Mouse (Mus musculus) gastrocnemius, adult 2 months (tissue): Measurements from ENCODE around the gene Ilf3. TPM values are rescaled to one million over a fixed set of nuclear protein-coding genes. Genes with fewer than 3 reads are reported as not detected.
A peak's percentile ranks its signal among the peaks of the same experiment; 100 is the strongest.

Experiments used
- DNase-seq: peaks from one replicate; pipeline ENCODE4 v3.0.0; 2022
- H3K27ac ChIP-seq: fragments of 200-600 bp; 2 replicates; pipeline ENCODE4 v1.8.1; 2022; ENCODE audit warnings: mild to moderate bottlenecking
- H3K4me3 ChIP-seq: fragments of 200-600 bp; 2 replicates; pipeline ENCODE4 v1.8.1; 2022; ENCODE audit warnings: mild to moderate bottlenecking, moderate library complexity
- CTCF ChIP-seq: fragments of 200-600 bp; IDR thresholded peaks from 2 replicates; pipeline ENCODE4 v1.8.1; 2022; ENCODE audit warnings: antibody characterized with exemption, mild to moderate bottlenecking, moderate library complexity
- intact Hi-C: fragments of 180-260 bp; cut with DNase I; formaldehyde crosslinking; loops from one replicate; pipeline ENCODE4 v1.15.1; 2025
- total RNA-seq, 2 experiments: library from RNA; stranded (reverse); gene quantifications; 2 replicates each; pipeline ENCODE4 v1.2.3; 2021

The Ilf3 gene
- total RNA-seq, 2 experiments from 2014 or later: 21.2 to 25.2 TPM

DNA sequence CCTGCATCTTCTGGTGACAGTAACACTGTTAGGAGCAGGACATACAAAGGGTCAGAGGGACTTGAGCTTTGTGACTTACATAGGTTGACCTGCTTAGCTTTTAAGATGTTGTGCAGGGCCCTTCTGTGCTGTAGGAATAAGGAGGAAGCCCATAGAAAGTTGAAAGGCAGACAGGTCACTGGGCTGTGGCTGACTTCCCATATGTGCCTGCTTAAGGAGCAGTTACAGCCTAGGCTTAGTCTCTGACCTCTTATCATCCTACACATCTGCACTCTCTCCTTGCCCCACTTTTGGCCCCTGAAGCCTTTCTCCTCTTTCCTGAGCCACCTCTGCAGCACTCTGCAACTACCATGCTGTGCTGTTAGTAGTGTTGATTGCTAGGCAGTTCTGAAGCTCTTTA, 16.3 kb downstream of the Ilf3 start:
- Histone ChIP-seq H3K4me3 (no peak overlapping the region), H3K27ac (no peak overlapping the region)
- intact Hi-C loops: no loop called here
- no peak for DNase-seq
- TF ChIP-seq CTCF: no peak

DNA sequence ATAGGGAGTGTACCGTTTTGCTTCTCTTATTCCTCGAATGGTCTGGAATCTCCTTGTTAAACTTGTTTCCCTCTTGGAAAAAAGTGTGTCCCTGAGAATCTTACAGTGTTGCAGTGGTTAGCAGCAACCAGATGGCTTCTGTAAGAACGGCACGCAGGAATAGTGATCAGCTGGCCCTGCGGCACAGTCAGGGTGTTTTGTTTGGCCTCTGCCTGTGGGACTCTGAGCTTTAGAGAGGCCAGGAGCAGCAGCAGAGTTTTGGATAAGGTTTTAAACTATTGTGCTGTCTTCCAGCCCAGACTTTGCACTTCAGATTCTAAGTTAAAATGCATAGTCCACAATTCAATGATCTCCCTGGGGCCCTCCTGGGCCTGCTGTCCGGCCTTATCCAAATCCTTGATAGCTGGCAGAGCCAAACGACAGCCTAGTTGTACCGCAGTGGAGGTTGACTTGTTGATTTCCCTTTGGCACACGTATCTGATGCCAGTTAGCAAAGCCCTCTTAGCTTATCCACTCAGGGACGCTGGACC, 25.0 kb downstream of the Ilf3 start:
- no peak for DNase-seq
- no peak overlapping the region for H3K27ac ChIP-seq
- TF ChIP-seq CTCF: no peak
- intact Hi-C loops: no loop called here
- H3K4me3 ChIP-seq: no peak overlapping the region

DNA sequence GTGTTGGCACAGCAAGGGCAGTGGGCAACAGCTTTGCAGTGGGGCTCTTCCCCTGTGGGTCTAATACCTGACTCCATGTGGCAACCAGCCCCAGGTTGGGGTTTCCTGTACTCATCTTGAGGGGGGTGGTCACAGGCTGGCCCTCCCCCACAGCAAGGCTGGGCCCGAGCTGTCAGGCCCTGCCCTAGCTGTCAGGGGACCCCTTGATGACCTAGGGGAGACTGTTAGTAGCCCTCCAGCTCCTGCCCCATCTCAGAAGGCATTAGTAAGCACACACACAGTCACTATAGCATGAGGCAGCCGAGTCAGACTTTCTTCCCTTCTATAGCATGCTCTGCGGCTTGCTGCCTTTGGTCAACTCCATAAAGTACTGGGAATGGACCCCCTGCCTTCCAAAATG, 28.0 kb downstream of the Ilf3 start:
- no peak for TF ChIP-seq CTCF
- no peak overlapping the region for H3K4me3 ChIP-seq
- no peak overlapping the region for H3K27ac ChIP-seq
- no peak for DNase-seq
- intact Hi-C loops: no loop called here

DNA sequence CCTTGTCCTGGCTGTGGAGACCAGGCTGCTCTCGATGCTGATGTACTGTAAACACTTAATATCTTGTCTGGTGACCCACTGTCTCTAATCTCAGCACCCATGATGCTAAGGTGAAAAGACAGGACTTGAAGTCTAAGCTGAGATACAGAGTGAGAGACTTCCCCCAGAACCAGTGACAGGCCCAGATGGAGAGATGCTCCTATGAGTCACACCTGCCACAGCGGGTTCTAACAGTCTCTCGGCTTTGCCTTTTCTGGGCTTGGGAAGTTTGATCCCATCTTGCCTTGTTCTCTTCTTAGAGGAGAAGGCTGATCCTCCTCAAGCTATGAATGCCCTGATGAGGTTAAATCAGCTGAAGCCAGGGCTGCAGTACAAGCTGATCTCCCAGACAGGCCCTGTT, 29.5 kb downstream of the Ilf3 start:
- Histone ChIP-seq H3K27ac (no peak overlapping the region), H3K4me3 (no peak overlapping the region)
- DNase-seq: no peak
- intact Hi-C loops: no loop called here
- TF ChIP-seq CTCF: no peak

DNA sequence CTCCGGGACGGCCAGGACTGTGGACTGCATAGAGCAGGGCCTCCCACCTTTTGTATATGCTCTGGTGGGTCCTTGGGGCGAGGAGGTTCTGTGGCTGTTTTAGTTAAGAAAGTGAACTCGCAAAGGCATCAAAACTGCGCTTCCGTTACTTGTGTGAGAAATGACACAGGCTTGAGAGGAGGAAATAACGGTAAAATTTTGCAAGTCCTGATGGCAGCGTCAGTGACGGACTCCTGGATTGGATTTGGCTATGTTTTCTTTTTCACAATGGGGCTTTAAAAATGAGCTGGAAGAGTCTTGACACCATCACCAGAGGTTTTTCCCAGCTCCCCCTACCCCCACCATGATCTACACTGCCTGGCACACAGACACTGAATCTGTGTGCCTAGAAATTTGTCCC, 33.4 kb downstream of the Ilf3 start:
- intact Hi-C loops: no loop called here
- Histone ChIP-seq H3K4me3 (no peak overlapping the region), H3K27ac (no peak overlapping the region)
- DNase-seq: no peak
- no peak for TF ChIP-seq CTCF

DNA sequence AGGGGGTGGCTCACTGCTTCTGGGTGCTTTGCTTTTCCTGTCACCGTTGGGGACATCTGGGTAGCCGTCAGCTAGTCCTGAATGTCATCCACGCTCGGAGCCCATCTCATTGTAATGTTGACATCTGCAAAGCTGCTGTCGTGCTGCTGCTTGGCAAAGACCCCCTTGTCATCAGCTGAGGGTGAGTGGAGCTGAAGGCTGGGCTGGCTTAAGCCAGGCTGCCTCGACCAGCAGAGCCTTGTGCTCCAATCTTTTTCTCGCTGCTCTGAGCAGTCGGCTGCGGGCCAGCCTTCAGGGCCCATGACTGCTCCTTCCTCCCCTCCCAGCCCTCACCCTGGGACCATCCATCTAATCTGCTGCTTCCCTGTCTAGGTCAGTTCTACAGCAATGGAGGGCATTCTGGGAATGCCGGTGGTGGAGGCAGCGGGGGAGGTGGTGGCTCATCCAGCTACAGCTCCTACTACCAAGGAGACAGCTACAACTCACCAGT, 35.1 kb downstream of the Ilf3 start:
- DNase-seq: no peak
- intact Hi-C loops: no loop called here
- TF ChIP-seq CTCF: no peak

DNA sequence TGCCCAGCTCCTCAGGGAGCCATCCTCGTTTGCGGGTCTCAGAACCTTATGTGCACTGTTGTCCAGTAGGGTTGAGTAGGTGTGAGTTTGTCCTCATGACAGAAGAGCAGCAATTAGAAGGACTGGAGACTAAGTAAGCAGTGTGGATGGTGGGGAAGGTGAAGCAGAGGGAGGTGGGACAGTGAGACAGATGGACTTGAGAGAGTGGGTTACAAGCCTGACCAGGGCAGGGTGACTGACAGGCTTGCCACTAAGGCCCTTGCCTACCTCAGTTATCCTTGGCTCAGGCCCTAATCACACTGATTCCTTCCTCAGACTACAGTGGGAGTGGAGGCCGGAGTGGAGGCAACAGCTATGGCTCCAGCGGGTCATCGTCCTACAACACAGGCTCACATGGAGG, 36.1 kb downstream of the Ilf3 start:
- H3K4me3 ChIP-seq: no peak overlapping the region
- H3K27ac ChIP-seq: no peak overlapping the region
- intact Hi-C loops: no loop called here
- no peak for DNase-seq
- TF ChIP-seq CTCF: no peak

More for the DNA sequence above, 35.1 kb downstream of the Ilf3 start:
- Histone ChIP-seq H3K27ac (no peak overlapping the region), H3K4me3 (no peak overlapping the region)

DNA sequence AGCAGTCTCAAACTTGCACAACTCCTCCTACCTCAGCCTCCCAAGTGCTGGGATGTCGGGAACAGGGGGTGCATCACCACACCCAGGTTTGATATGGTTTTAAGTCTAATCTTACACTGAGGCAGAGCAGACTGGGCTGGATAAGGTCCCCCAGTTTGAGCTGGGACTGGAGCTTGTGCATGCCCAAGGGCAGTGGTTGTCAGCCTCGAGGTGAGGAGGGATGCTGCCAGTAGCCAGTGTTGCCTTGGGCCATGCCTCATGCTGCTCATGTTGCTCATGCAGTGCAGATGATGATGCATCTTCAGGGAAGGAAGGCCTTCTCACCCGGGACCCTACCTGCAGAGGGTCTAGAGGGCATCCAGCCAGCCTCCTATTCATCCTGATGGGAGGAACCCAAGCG, 37.9 kb downstream of the Ilf3 start:
- intact Hi-C loops: no loop called here
- TF ChIP-seq CTCF: no peak
- Histone ChIP-seq H3K27ac (no peak overlapping the region), H3K4me3 (no peak overlapping the region)
- no peak for DNase-seq

DNA sequence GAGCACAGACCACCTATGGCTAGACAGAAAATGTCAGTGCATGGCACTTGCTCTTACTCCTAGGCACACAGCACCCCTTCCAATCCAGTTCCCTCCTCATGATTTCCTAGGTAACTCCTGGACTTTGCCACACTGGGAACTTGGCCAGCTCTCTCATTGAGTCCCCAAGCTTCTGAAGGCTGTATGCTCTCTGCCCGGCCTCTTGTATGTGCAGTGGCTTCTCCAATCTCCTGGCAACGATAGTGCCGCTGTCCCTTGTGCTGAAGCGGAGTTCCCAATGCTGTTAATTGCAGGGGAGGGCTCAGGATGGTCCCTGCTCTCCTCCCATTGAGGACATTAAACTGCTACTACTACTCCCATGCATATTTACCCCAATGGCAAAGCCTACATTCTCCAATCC, 40.3 kb downstream of the Ilf3 start:
- H3K27ac ChIP-seq: no peak overlapping the region
- DNase-seq: no peak
- intact Hi-C loops: no loop called here
- TF ChIP-seq CTCF: no peak
- H3K4me3 ChIP-seq: no peak overlapping the region

DNA sequence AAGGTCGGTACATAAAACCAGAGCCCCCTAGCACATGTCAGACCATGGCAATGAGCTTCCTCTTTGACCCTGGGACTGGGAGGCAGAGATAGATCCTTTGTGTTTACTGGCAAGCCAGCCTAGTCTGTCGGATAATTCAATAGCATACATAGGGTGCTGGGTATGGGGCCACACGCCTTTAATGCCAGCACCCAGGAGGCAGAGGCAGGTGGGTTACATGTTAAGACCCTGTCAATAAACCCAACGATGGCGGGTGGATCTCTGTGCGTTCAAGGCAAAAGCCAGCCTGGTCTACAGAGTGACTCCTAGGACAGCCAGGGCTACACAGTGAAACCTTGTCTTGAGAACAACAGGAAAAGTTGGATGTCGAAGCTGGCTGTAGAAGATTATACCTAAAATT, 41.0 kb downstream of the Ilf3 start:
- no peak overlapping the region for H3K27ac ChIP-seq
- intact Hi-C loops: no loop called here
- no peak for DNase-seq
- no peak for TF ChIP-seq CTCF
- H3K4me3 ChIP-seq: no peak overlapping the region

DNA sequence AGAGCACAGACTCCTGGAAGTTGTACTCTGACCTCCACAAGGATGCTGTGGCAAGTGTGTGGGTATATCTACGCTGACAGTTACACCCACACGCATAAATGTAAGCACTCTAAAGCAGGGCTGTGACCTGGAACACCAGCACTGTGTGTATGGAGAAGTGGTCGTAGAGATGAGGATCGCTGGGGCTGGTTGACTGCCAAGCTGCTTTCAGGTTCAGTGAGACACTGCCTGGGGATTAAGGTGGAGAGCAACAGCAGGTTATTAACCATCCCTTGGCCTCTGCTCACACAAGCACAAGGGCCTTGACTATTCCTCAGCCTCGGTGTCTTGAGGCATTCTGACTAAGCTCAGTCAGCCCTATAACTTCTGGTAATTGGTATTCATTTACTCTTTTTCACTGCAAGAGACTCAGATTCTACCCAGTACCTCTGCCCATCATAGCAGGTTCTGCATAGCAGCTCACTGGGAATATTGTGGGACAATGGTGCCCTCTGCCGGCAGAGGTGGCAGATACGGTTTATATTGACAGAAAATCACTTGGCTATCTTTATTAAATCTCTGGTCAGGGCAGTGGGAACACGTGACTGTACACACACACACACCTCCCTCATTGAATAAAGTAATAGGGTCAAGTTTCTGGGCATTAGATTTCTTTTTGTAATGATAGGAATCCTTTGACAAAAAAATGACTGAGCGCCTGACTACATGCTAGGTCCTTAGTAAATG, 42.1 kb downstream of the Ilf3 start:
- Histone ChIP-seq H3K4me3 (no peak overlapping the region), H3K27ac (no peak overlapping the region)
- intact Hi-C loops: loop anchor here (1.0 to 5.0 kb wide), 3 partner anchors 43 to 187 kb away; partner anchors contain the start of gene Ap1m2
- peak; percentile 90 for DNase-seq
- TF ChIP-seq CTCF: peak; percentile 85

DNA sequence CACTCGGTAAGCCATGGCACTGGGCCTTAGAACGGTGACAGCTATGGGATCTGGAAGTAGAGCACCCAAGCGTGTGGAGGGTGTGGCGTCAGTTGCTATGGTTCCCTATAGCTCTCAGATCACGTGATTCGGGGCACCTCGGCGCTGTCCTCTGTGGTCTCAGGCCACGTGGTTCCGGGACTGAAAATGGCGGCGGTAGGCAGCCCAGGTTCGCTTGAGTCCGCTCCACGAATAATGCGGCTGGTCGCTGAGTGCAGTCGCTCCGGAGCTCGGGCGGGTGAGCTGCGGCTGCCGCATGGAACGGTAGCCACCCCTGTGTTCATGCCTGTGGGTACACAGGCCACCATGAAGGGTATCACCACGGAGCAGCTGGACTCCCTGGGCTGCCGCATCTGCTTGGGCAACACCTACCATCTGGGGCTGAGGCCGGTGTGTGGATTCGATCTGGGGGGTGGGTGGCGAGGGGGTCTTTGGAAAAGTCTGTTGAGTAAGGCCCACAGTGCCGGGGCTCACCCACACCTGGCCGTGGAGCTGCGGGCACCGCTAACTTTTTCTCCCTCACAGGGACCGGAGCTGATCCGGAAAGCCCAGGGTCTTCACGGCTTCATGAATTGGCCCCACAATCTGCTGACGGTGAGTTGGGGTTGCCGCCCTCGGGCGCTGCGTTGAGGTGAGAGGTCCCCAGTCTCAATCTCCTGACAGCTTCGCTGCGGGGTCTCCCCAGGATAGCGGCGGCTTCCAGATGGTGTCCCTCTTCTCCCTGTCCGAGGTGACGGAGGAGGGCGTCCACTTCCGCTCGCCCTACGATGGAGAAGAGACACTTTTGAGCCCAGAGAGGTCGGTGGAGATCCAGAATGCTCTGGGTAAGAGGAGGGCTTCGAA, 44.2 kb downstream of the Ilf3 start, which contains the start of gene Qtrt1:
Gene Qtrt1, plus strand, starts transcription at position 169 of the 882 bp plus-strand sequence.
- Histone ChIP-seq H3K27ac (peak within 1 kb of the TSS; percentile 90), H3K4me3 (peak within 1 kb of the TSS; percentile 88)
- intact Hi-C loops: loop anchor here (2.0 to 5.0 kb wide), 2 partner anchors 99 to 190 kb away; partner anchors contain the start of gene Ap1m2
- DNase-seq: peak; percentile 89
- TF ChIP-seq CTCF: no peak

DNA sequence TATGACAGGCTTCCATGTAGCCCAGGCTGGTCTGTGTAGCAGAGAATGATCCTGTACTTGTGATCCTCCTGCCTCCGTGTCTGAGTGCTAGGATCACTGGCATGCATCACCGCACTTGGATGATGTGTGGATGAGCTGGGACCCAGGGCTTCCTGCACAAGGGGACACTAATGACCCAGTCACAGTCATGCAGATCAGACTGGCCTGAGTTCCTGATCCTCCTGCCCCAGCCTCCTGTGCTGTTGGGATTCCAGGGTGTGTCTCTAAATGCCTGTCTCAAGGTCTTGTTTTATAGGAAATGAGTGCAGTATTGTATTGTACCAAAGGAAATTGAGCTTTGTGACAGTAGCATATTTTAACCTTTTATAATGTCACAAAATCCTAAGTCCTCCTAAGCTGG, 50.2 kb downstream of the Ilf3 start:
- no peak for TF ChIP-seq CTCF
- Histone ChIP-seq H3K27ac (no peak overlapping the region), H3K4me3 (no peak overlapping the region)
- intact Hi-C loops: loop anchor here (2.0 kb wide), 1 partner anchor 51 kb away; no protein-coding TSS in a partner anchor
- no peak for DNase-seq
